Mouse (Mus musculus): ENCODE measurements around the gene Hebp1.

DNA sequence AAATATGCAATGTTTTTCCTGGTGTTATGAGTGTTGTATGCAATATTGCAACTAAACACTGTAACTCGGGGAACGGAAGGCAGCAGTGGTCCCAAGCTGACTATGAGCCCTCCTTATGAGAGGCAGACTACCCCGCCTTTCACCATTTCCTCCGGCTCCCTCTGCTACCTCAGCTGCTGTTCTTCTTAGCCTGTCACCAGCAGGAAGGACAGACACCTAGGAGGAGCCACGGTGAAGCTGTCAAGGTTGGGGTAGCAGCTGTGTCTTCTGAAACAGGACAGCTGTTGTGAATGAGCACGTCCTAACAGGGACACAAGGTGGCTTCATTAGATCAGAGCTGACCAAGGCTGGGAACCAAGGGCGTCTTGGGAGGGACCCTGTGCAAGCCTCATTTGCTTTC lies 59.6 kb downstream of the Hebp1 start:
- no peak for TF ChIP-seq CTCF (IDR thresholded peaks at IDR 0.05; ENCODE audit: borderline replicate concordance, control insufficient read depth, extremely low read depth, insufficient read depth, low read length, poor library complexity)
- no peak for TF ChIP-seq POLR2A (IDR thresholded peaks at IDR 0.05; ENCODE audit: control insufficient read depth, extremely low read depth, insufficient read depth, low read length, poor library complexity)
